Mouse (Mus musculus) limb, embryonic 13.5 days (tissue): ENCODE data around the gene Poc1b. TPM values are rescaled to one million over a fixed set of nuclear protein-coding genes. Genes with fewer than 3 reads are reported as not detected.
"Not testable (repeated sequence)": the region's sequence is repeated elsewhere in the genome, so short reads cannot be mapped to it uniquely, and the experiment has no call there.

Experiments
- ATAC-seq: fragments of 200-750 bp; cut with Nextera tagmentation; 2 replicates; pipeline ENCODE4 v1.8.0; 2017; ENCODE audit warnings: low read depth, moderate number of reproducible peaks, moderate TSS enrichment; ENCODE audit not compliant: low FRiP score
- H3K27ac ChIP-seq: fragments of 300-500 bp; sonication (generic); 2 replicates; pipeline ENCODE4 v1.5.1; 2015; ENCODE audit warnings: inconsistent platforms, mild to moderate bottlenecking, moderate library complexity
- H3K27me3 ChIP-seq: fragments of 300-500 bp; sonication (generic); 2 replicates; pipeline ENCODE4 v1.6.1; 2015; ENCODE audit warnings: mild to moderate bottlenecking, inconsistent platforms
- H3K36me3 ChIP-seq: fragments of 300-500 bp; sonication (generic); 2 replicates; pipeline ENCODE4 v1.6.1; 2015; ENCODE audit warnings: inconsistent platforms, mild to moderate bottlenecking, moderate library complexity
- H3K4me1 ChIP-seq: fragments of 300-500 bp; sonication (generic); 2 replicates; pipeline ENCODE4 v1.6.1; 2015; ENCODE audit warnings: inconsistent platforms
- H3K4me2 ChIP-seq: fragments of 300-500 bp; sonication (generic); replicated peaks from 2 replicates; pipeline ENCODE4 v1.6.1; 2015; ENCODE audit warnings: inconsistent platforms, mild to moderate bottlenecking, moderate library complexity
- H3K4me3 ChIP-seq: fragments of 300-500 bp; sonication (generic); 2 replicates; pipeline ENCODE4 v1.5.1; 2015; ENCODE audit warnings: moderate library complexity, mild to moderate bottlenecking, inconsistent platforms
- H3K9ac ChIP-seq: fragments of 300-500 bp; sonication (generic); 2 replicates; pipeline ENCODE4 v1.6.1; 2015; ENCODE audit warnings: mild to moderate bottlenecking, inconsistent platforms
- H3K9me3 ChIP-seq: fragments of 300-500 bp; sonication (generic); 2 replicates; pipeline ENCODE4 v1.6.1; 2016; ENCODE audit warnings: inconsistent platforms
- WGBS: fragments of 180-500 bp; shearing (Covaris S2); methylation state at CpG from one replicate; pipeline ENCODE4 v1.1.7; 2015; 5-methylcytosine and 5-hydroxymethylcytosine counted together
- polyA plus RNA-seq: library from polyadenylated mRNA; unstranded; fragments of >200 nt; fragmentation: Nextera tagmentation; extraction: Ambion mirVana; gene quantifications from 2 replicates; pipeline ENCODE4 v1.2.1, GENCODE M21; 2015

The Poc1b gene
- polyA plus RNA-seq, 1 experiment from 2014 or later, result 22.6 TPM

DNA sequence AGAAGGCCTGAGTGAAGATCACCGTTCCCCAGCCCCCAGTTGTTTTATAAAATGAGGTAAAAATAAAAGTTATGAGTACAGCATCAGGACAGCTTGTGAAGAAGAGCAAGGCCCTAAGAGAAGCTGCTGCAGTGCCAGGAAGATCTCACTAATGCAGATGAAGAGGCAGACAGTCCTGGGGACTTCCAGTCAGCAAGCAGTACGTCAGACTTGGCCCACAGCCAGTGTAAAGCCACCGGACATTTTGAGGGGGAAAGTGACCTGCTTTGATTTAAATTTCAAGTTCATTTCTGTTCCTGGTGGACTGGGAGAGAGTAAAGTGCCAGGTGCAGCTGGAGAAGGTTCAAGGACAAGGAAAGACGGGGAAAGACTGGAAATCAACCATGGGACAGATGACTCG, 29.5 kb downstream of the Poc1b start:
- no peak overlapping the region for H3K27ac ChIP-seq
- H3K4me3 ChIP-seq, result no peak overlapping the region
- peaks cover 19% of the 10 kb centered on the region for H3K36me3 ChIP-seq
- no peaks in the 10 kb centered on the region for H3K9me3 ChIP-seq
- WGBS, result 69% methylated on average over 5 of the region's 5 CpGs
- H3K4me1 ChIP-seq, result no peaks in the 10 kb centered on the region
- no peak for ATAC-seq
- no peak overlapping the region for H3K9ac ChIP-seq
- H3K4me2 ChIP-seq, result no peak overlapping the region
- no peaks in the 10 kb centered on the region for H3K27me3 ChIP-seq

DNA sequence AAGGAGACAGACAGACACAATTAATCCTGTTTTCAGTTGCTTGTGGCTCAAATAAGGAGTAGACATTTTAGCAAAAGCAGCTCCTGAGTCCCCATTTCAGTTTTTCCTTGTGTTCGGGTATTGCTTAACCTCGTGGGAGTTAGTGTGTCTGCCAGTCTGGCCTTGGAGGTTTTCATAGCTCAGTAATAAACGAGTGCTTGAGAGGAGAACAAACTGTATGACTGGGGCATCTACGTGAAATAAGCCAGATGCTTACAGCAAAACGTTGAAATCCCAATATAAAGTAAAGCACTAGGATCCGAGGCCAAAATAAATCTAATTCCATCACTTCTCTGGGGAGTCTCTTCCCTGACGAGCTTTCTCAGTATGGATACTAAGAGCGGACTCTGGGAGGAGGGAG, 38.8 kb downstream of the Poc1b start:
- Histone ChIP-seq H3K27me3 (no peaks in the 10 kb centered on the region), H3K4me2 (no peak overlapping the region), H3K36me3 (peaks cover 9% of the 10 kb centered on the region), H3K4me3 (no peak overlapping the region), H3K9me3 (no peaks in the 10 kb centered on the region), H3K4me1 (0 out of 2 replicates have a peak, but pooled peaks cover 3% of the 10 kb centered on the region), H3K9ac (no peak overlapping the region), H3K27ac (no peak overlapping the region)
- 74% methylated on average over 8 of the region's 8 CpGs for WGBS
- ATAC-seq, result no peak

DNA sequence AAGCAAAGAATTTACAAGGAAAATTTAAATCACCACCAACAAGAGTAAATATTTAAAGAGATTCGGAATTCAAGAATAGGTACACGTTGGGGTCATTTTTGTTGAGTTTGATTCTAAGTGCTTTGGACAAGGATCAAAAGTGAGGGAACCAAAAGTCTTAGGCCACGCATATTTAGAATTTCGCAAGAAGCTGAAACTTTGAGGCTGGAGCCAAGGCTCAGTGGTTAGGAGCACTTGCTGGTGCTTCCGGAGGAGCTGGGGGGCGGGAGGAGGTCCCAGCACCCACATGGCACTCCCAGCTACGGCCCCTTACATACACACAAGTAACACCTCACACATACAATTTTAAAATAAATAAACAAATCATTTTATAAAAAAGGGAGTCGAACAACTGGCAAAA, 39.8 kb downstream of the Poc1b start:
- no peak overlapping the region for H3K4me2 ChIP-seq
- H3K27ac ChIP-seq, result no peak overlapping the region
- no peak overlapping the region for H3K4me3 ChIP-seq
- no peaks in the 10 kb centered on the region for H3K27me3 ChIP-seq
- ATAC-seq, result no peak
- peaks cover 9% of the 10 kb centered on the region for H3K36me3 ChIP-seq
- 0 out of 2 replicates have a peak, but pooled peaks cover 3% of the 10 kb centered on the region for H3K4me1 ChIP-seq
- H3K9ac ChIP-seq, result no peak overlapping the region
- WGBS, result 94% methylated on average over 8 of the region's 8 CpGs
- H3K9me3 ChIP-seq, result no peaks in the 10 kb centered on the region

DNA sequence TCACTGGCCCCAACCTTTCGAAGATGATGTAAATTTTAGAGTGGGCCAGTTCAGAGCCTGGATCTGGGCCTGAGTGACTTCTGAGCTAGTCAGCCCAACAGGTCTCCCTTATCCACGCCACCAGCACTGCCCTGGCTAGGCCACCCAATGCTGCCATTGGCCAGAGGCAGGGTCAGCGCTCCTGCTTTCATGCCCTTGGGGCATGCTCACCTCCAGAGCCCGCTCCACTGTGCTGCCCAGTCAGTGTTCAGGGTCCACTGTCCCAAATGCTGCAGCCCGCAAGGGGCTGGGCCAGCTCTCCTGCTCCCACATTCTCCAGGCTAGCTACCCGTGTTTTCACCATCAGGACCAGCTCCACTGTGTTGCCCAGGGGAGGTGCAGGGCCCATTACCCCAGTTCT, 43.2 kb downstream of the Poc1b start:
- Histone ChIP-seq H3K9me3 (no peaks in the 10 kb centered on the region), H3K4me3 (no peak overlapping the region), H3K9ac (no peak overlapping the region), H3K4me2 (no peak overlapping the region), H3K27me3 (no peaks in the 10 kb centered on the region), H3K36me3 (peaks cover 9% of the 10 kb centered on the region), H3K4me1 (no peaks in the 10 kb centered on the region), H3K27ac (no peak overlapping the region)
- no peak for ATAC-seq
- 89% methylated on average over 6 of the region's 6 CpGs for WGBS

DNA sequence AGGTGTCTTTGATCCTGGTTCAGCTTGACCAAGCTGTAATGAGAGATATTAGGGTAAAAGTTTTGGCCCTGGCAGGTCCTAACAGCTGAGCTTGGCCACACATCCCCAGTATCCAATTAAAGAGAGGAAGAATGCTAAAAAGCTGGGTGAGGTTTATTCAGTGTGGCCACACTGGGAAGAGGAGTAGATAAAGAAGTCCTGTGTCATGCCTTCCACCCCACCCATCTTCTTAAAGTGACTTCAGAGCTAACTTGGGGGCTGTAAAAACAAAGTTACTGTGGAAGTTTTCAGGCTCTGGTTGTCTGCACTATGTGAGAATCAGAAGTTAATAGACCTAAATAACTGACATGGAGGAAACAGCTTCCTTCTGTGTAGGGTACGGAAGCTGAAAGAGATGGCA, 44.7 kb downstream of the Poc1b start:
- H3K9me3 ChIP-seq, result no peaks in the 10 kb centered on the region
- H3K4me2 ChIP-seq, result no peak overlapping the region
- no peaks in the 10 kb centered on the region for H3K4me1 ChIP-seq
- no peak overlapping the region for H3K9ac ChIP-seq
- no peak for ATAC-seq
- H3K27ac ChIP-seq, result no peak overlapping the region
- no peak overlapping the region for H3K4me3 ChIP-seq
- peaks cover 9% of the 10 kb centered on the region for H3K36me3 ChIP-seq
- no peaks in the 10 kb centered on the region for H3K27me3 ChIP-seq
- WGBS, result 93% methylated on average over 1 of the region's 1 CpGs

DNA sequence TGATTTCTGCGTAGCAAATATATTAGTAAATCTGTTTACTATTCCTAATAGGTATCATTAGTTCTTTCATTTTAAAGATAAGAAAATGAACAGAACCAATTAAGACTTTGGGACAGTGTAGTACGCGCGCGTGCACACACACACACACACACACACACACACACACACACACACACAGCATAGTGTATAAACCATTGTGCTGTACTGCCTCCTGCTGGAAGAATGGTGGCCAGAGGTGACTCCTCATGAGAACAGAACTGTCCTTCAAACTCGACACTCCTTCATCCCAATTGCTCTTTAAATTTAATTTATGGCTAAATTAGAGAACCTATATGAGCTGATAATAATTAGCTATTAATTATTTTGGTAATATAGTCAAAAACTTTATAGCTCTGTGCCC, 45.2 kb downstream of the Poc1b start:
- no peak overlapping the region for H3K9ac ChIP-seq
- no peaks in the 10 kb centered on the region for H3K27me3 ChIP-seq
- peaks cover 13% of the 10 kb centered on the region for H3K36me3 ChIP-seq
- WGBS, result 89% methylated on average over 6 of the region's 6 CpGs
- H3K4me2 ChIP-seq, result no peak overlapping the region
- no peak overlapping the region for H3K4me3 ChIP-seq
- no peak overlapping the region for H3K27ac ChIP-seq
- no peaks in the 10 kb centered on the region for H3K4me1 ChIP-seq
- no peak for ATAC-seq
- H3K9me3 ChIP-seq, result no peaks in the 10 kb centered on the region

DNA sequence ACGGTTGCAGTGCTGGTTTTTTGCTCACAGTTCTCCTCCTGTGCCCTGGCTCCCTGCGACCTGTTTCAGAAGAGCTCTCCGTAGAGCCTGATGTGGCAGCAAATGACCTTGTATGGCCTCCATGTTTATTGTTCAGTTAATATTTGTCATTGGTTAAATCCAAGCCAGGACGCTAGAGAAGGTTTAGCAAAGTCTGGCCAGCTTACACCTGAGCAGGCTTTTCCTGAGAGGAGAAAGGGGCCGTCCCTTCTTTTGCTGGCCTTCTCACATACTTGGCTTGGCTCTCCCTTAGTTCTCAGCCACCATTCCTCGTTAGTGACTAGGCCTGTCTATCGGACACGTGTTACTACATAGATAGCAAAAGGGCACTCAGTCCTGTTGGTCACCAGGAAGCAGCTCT, 47.8 kb downstream of the Poc1b start:
- H3K27me3 ChIP-seq, result no peaks in the 10 kb centered on the region
- 89% methylated on average over 8 of the region's 8 CpGs for WGBS
- ATAC-seq, result no peak

DNA sequence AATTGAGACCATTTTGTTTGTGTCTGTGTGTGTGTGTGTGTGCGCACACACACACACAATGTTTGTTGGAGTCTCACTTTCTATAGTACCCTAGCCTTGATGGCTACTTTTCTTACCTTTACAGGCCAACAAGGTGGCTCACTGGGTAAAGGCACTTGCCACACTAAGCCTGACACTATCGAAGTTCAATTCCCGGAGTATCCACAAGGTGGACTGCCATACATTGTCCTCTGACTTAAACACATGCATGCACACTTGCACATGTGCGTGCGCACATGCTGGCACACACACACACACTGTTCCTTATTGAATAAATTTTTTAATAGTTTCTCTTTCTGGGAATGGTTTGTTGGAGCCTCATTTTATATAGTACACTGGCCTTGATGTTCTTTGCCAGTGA, 50.0 kb downstream of the Poc1b start:
- no peak for ATAC-seq
- H3K4me1 ChIP-seq, result peaks cover 6% of the 10 kb centered on the region
- H3K4me3 ChIP-seq, result no peak overlapping the region
- H3K4me2 ChIP-seq, result no peak overlapping the region
- WGBS, result 92% methylated on average over 5 of the region's 5 CpGs
- H3K27ac ChIP-seq, result no peak overlapping the region
- H3K27me3 ChIP-seq, result no peaks in the 10 kb centered on the region
- peaks cover 13% of the 10 kb centered on the region; the same call in 1 of the 2 replicates for H3K36me3 ChIP-seq
- no peaks in the 10 kb centered on the region for H3K9me3 ChIP-seq
- no peak overlapping the region for H3K9ac ChIP-seq

More for the DNA sequence above, 47.8 kb downstream of the Poc1b start:
- Histone ChIP-seq H3K9me3 (no peaks in the 10 kb centered on the region), H3K4me1 (peaks cover 6% of the 10 kb centered on the region), H3K9ac (no peak overlapping the region), H3K27ac (no peak overlapping the region), H3K36me3 (peaks cover 14% of the 10 kb centered on the region; the same call in 1 of the 2 replicates), H3K4me3 (no peak overlapping the region), H3K4me2 (no peak overlapping the region)

DNA sequence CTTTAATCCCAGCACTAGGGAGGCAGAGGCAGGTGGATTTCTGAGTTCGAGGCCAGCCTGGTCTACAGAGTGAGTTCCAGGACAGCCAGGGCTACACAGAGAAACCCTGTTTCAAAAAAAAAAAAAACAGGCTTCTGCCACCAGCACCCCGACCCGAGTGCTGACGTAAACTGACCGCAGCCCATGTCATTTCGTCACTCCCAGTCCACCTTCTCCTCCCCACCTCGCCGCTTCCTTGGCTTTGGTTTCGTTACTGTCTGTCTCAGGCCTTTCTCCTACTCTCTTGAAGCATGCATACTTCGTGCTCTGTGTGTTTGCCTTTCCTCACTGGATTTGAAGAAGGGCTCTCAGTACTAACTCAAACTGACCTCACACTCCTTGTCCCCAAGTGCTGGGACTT, 50.9 kb downstream of the Poc1b start:
- not testable (repeated sequence) for H3K27ac ChIP-seq, H3K9me3 ChIP-seq, H3K9ac ChIP-seq, H3K4me1 ChIP-seq, H3K27me3 ChIP-seq, H3K4me3 ChIP-seq, ATAC-seq, H3K4me2 ChIP-seq
- peaks cover 13% of the 10 kb centered on the region; the same call in 1 of the 2 replicates for H3K36me3 ChIP-seq
- 92% methylated on average over 10 of the region's 10 CpGs for WGBS

DNA sequence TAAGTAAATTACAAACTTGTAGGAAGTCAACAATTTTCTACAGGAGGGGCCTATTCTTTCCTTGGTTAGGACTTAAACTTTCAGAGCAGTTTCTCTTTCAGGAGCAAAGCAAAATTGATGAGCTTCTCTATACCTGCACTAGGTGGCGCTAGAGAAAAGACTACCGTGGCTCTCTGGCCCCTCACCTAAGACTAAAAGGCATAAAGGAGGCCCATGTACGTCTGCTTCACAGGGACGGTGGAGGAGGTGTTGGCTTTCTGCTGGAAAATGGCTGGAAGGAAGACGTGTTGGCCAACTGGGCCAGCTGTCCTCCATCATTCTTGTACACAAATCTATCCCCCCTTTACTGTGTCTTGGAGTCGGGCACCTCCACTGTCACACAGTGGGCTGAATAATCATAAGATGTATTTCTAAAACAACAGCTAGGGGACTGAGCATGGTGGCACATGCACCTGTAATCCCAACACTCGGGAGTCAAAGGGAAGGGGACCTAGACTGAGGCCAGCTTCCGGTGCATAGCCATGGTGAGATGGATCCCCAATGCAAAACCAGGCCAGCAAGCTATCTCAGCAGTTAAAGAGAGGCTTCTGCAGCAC, 55.2 kb downstream of the Poc1b start:
- Histone ChIP-seq H3K36me3 (peaks cover 10% of the 10 kb centered on the region; the same call in 1 of the 2 replicates), H3K4me3 (no peak overlapping the region), H3K4me2 (no peak overlapping the region), H3K4me1 (peaks cover 10% of the 10 kb centered on the region), H3K27ac (no peak overlapping the region), H3K9ac (no peak overlapping the region), H3K9me3 (no peaks in the 10 kb centered on the region), H3K27me3 (no peaks in the 10 kb centered on the region)
- 37% methylated on average over 8 of the region's 8 CpGs for WGBS
- ATAC-seq, result no peak

DNA sequence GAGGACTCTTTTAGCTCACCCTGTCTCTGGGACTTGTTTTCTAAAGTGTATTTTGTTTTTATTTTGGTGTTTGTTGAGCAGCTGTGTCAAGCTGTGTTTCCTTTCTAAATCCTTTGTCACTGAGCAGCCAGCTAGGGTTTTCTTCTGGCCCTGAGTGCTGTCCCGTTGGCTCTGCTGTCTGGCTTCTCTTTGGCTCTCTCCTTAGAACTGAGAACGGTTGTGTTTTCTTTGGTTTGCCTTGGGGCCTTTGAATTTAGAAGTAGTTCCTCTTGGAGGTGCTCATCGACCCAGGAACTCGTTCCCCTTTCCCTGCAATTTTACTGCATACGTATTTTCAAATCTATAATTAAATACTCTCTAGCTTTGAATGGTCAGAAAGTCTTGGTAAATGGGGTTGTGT, 56.2 kb downstream of the Poc1b start:
- Histone ChIP-seq H3K9me3 (no peaks in the 10 kb centered on the region), H3K4me3 (no peak overlapping the region), H3K27me3 (no peaks in the 10 kb centered on the region), H3K27ac (no peak overlapping the region), H3K4me1 (peaks cover 10% of the 10 kb centered on the region), H3K36me3 (peaks cover 7% of the 10 kb centered on the region; the same call in 1 of the 2 replicates), H3K9ac (no peak overlapping the region), H3K4me2 (no peak overlapping the region)
- WGBS, result 81% methylated on average over 5 of the region's 5 CpGs
- ATAC-seq, result no peak

DNA sequence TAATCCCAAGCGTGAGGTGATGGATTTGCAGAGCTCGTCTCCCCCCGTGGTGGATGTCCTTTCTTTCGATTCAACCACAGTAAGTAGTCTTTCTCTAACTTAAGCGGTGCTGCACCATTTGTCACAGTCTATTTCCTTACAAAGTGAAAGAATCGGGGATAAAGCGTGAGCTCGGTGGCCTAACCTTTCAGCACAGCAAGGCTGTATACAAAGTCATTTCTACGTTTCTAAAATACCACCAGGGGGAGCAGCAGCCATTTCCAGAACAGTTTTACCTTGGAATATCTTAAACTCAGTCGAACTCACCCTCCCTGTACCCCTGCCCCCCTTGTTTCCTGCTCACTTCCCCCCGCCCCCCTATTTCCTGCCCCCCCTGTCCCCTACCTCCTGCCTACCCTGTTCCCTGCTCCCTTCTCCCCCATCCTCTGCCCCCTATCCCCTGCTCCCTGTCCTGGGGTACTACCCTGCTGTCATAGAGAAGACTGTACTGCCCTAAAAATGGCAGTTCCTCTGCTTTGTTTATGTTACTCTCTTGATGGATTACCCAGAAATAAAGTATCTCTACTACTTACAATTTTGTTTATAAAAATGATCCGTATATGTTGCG, 58.1 kb downstream of the Poc1b start:
- Histone ChIP-seq H3K4me3 (no peak overlapping the region), H3K27me3 (no peaks in the 10 kb centered on the region), H3K36me3 (peaks cover 3% of the 10 kb centered on the region; the same call in 1 of the 2 replicates), H3K9ac (no peak overlapping the region), H3K27ac (no peak overlapping the region), H3K4me2 (no peak overlapping the region), H3K4me1 (peaks cover 4% of the 10 kb centered on the region; the same call in 1 of the 2 replicates), H3K9me3 (no peaks in the 10 kb centered on the region)
- peak; percentile 58 for ATAC-seq
- 40% methylated on average over 13 of the region's 13 CpGs for WGBS
